Mouse (Mus musculus): ENCODE results near the gene Duxbl3. TPM values are rescaled to one million over a fixed set of nuclear protein-coding genes. Genes with fewer than 3 reads are reported as not detected.
"Not testable (repeated sequence)": the region's sequence is repeated elsewhere in the genome, so short reads cannot be mapped to it uniquely, and the experiment has no call there.

Duxbl3 gene
- not detected for total RNA-seq (2022)

GRCm38 (mm10) chr14:26257756-26258617 lies at the start of gene Duxbl3:
Duxbl3 (plus strand) TSS chr14:26257962.
- not testable (repeated sequence) for DNase-seq (ENCODE audit: low spot score in 2 of 2)

- not testable (repeated sequence) for DNase-seq (ENCODE audit: low spot score in 2 of 2)
Observed at GRCm38 (mm10) chr14:26216233-26217000, 41.3 kb upstream of the Duxbl3 start.

GRCm38 (mm10) chr14:26237183-26237582 lies 20.6 kb upstream of the Duxbl3 start:
- not testable (repeated sequence) for DNase-seq (ENCODE audit: low spot score in 2 of 2)

GRCm38 (mm10) chr14:26258729-26259128 lies 967 bp downstream of the Duxbl3 start:
- DNase-seq (ENCODE audit: low spot score in 2 of 2): not testable (repeated sequence)

- not testable (repeated sequence) for DNase-seq (ENCODE audit: low spot score in 2 of 2)
Observed at GRCm38 (mm10) chr14:26286737-26287136, 29.0 kb downstream of the Duxbl3 start.

- DNase-seq (ENCODE audit: low spot score in 2 of 2): no peak
Observed at GRCm38 (mm10) chr14:26293859-26294258, 36.1 kb downstream of the Duxbl3 start.

- no peak for DNase-seq (ENCODE audit: low spot score in 2 of 2)
Observed at GRCm38 (mm10) chr14:26297055-26297454, 39.3 kb downstream of the Duxbl3 start.

GRCm38 (mm10) chr14:26297484-26297883 lies 39.7 kb downstream of the Duxbl3 start:
- DNase-seq (ENCODE audit: low spot score in 2 of 2): no peak

- DNase-seq (ENCODE audit: low spot score in 2 of 2): no peak
Observed at GRCm38 (mm10) chr14:26303111-26303510, 45.3 kb downstream of the Duxbl3 start.

GRCm38 (mm10) chr14:26306032-26306431 lies 48.3 kb downstream of the Duxbl3 start:
- DNase-seq (ENCODE audit: low spot score in 2 of 2): no peak

GRCm38 (mm10) chr14:26308813-26309212 lies 51.1 kb downstream of the Duxbl3 start:
- no peak for DNase-seq (ENCODE audit: low spot score in 2 of 2)

GRCm38 (mm10) chr14:26309511-26309910 lies 51.7 kb downstream of the Duxbl3 start:
- no peak for DNase-seq (ENCODE audit: low spot score in 2 of 2)

GRCm38 (mm10) chr14:26316246-26316730 lies 58.5 kb downstream of the Duxbl3 start:
- no peak for DNase-seq (ENCODE audit: low spot score in 2 of 2)

Other genes starting within 250 kb of the Duxbl3 start
- gene Gm9780, start 215.3 kb upstream of the Duxbl3 start, total RNA-seq (2022): 10 to 100 TPM in 2 of 4 experiments, 1 to 10 TPM in 2; 4.0 to 15.3 (median 11.3) TPM
- 1 to 10 TPM; 1.0 to 2.1 (median 1.7) TPM for gene Tmem254c, start 190.6 kb upstream of the Duxbl3 start, total RNA-seq (2022)
- gene Cphx2, start 176.4 kb upstream of the Duxbl3 start, total RNA-seq (2022): not detected
- gene Cphx3, start 175.7 kb upstream of the Duxbl3 start, total RNA-seq (2022): not detected
- not detected for gene Duxbl2, start 139.6 kb upstream of the Duxbl3 start, total RNA-seq (2022)
- gene Plac9b, start 75.5 kb upstream of the Duxbl3 start, total RNA-seq (2022): 10 to 100 TPM; 29.5 to 33.0 (median 31.3) TPM
- gene Tmem254b, start 50.9 kb upstream of the Duxbl3 start, total RNA-seq (2022): 1 to 10 TPM in 1 of 4 experiments, under 1 TPM in 2, not detected in 1; 0.51 to 1.1 (median 0.59) TPM